Mouse (Mus musculus) midbrain, embryonic 16.5 days (tissue): Measurements from ENCODE around the gene Amz1. TPM values are rescaled to one million over a fixed set of nuclear protein-coding genes. Genes with fewer than 3 reads are reported as not detected.
A peak's percentile ranks its signal among the peaks of the same experiment; 100 is the strongest.

ENCODE experiments used
- ATAC-seq: fragments of 200-750 bp; cut with Nextera tagmentation; 2 replicates; pipeline ENCODE4 v1.8.0; 2017; ENCODE audit warnings: moderate TSS enrichment
- H3K27ac ChIP-seq: fragments of 300-500 bp; sonication (generic); 2 replicates; pipeline ENCODE4 v1.5.1; 2014; ENCODE audit warnings: mild to moderate bottlenecking, low read length, mixed read lengths
- H3K27me3 ChIP-seq: fragments of 300-500 bp; sonication (generic); 2 replicates; pipeline ENCODE4 v1.6.1; 2014; ENCODE audit warnings: low read depth, low read length, mixed read lengths; ENCODE audit not compliant: control insufficient read depth, insufficient read depth
- H3K36me3 ChIP-seq: fragments of 300-500 bp; sonication (generic); 2 replicates; pipeline ENCODE4 v1.6.1; 2014; ENCODE audit warnings: mild to moderate bottlenecking, low read length, moderate library complexity, mixed read lengths; ENCODE audit not compliant: control insufficient read depth, insufficient read depth
- H3K4me1 ChIP-seq: fragments of 300-500 bp; sonication (generic); 2 replicates; pipeline ENCODE4 v1.6.1; 2014; ENCODE audit warnings: mild to moderate bottlenecking, low read length, mixed read lengths; ENCODE audit not compliant: control insufficient read depth, insufficient read depth
- H3K4me2 ChIP-seq: fragments of 300-500 bp; sonication (generic); 2 replicates; pipeline ENCODE4 v1.6.1; 2014; ENCODE audit warnings: mild to moderate bottlenecking, low read length, mixed read lengths
- H3K4me3 ChIP-seq: fragments of 300-500 bp; sonication (generic); 2 replicates; pipeline ENCODE4 v1.5.1; 2014; ENCODE audit warnings: low read depth, mild to moderate bottlenecking, low read length, moderate library complexity, mixed read lengths
- H3K9ac ChIP-seq: fragments of 300-500 bp; sonication (generic); 2 replicates; pipeline ENCODE4 v1.6.1; 2014; ENCODE audit warnings: low read depth, low read length, mixed read lengths
- H3K9me3 ChIP-seq: fragments of 300-500 bp; sonication (generic); replicated peaks from 2 replicates; pipeline ENCODE4 v1.6.1; 2014; ENCODE audit warnings: mild to moderate bottlenecking, low read length, mixed read lengths; ENCODE audit not compliant: control insufficient read depth, poor library complexity, severe bottlenecking
- WGBS: fragments of 180-500 bp; shearing (Covaris S2); extraction: QIAGEN DNeasy Blood & Tissue Kit; methylation state at CpG from one replicate; pipeline ENCODE4 v1.1.7; 2014; 5-methylcytosine and 5-hydroxymethylcytosine counted together
- polyA plus RNA-seq: library from polyadenylated mRNA; unstranded; fragments of >200 nt; fragmentation: Nextera tagmentation; extraction: Ambion mirVana; gene quantifications from 2 replicates; pipeline ENCODE4 v1.2.1, GENCODE M21; 2015

The Amz1 gene
- polyA plus RNA-seq, 1 experiment from 2014 or later: 11.6 TPM

DNA sequence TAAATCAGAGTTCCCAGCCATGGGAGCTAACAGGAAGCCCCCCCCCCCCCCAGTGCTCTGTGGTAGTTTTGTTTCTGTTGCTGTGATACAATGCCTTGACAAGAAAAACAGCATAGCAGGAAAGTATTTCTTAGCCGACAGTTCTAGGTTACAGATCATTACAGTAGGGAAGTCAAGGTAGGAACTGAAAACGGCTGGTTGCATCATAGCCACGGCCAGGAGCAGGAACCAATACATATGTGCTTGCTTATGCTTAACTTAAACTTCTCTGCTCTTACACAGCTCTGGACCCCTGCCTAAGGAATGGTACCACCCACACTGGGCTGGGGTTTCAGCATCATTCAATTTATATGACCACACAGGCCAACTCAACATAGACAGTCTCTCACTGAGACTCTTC lies 9.4 kb downstream of the Amz1 start:
- Histone ChIP-seq H3K9me3 (no peaks in the 10 kb centered on the region), H3K9ac (no peak overlapping the region), H3K4me1 (no peaks in the 10 kb centered on the region; the same call in 1 of the 2 replicates), H3K27ac (no peak overlapping the region), H3K4me2 (no peak overlapping the region), H3K4me3 (no peak overlapping the region), H3K27me3 (peaks cover 20% of the 10 kb centered on the region), H3K36me3 (no peaks in the 10 kb centered on the region)
- 81% methylated on average over 3 of the region's 3 CpGs for WGBS
- ATAC-seq: no peak

DNA sequence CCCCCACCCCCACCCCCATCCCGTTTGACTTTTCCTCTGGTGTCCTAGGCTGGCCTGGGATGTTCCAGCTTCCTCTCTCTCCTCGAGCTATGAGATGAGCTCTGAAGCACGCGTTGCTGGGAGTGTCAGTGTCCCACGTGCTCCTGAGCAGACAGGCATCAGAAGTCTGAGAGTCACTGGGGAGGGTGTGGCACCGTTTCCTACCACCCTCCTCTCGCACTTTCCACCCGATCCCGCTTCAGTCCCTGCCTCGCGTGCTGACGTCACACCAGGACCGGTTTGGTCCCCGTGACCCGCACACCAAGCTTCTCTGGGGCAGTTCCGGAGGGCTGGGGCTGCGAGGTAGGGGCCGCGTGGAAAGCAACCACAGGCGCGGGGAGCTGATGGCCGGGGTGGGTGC lies 11.4 kb downstream of the Amz1 start:
- H3K9me3 ChIP-seq: no peaks in the 10 kb centered on the region
- peaks cover 20% of the 10 kb centered on the region for H3K27me3 ChIP-seq
- 1% methylated on average over 22 of the region's 22 CpGs for WGBS
- ATAC-seq: no peak
- H3K27ac ChIP-seq: no peak overlapping the region
- peak overlapping the region; percentile 66 for H3K4me2 ChIP-seq
- H3K9ac ChIP-seq: peak overlapping the region; percentile 57
- H3K4me1 ChIP-seq: no peaks in the 10 kb centered on the region; the same call in 1 of the 2 replicates
- peak overlapping the region; percentile 34 for H3K4me3 ChIP-seq
- H3K36me3 ChIP-seq: no peaks in the 10 kb centered on the region

DNA sequence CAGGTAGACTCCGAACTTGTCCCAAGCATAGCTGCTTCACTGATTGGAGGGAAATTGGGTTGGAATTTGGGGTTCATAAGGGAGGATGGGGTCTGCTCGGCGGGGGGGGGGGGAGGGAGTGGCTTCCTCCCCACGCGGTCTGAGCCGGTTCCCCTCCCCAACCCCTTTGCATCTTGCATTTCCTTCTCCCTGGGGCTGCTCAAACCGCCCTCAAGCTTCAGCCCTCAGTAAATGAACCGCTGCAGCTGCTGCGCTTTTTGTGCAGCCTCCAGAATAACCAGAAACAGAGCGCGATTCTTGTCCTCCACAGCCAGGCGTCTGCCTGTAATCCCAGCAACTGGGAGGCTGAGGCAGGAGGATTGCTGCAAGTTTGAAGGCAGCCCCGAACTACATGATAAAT lies 12.2 kb downstream of the Amz1 start:
- no peak for ATAC-seq
- H3K4me2 ChIP-seq: no peak overlapping the region
- no peaks in the 10 kb centered on the region; the same call in 1 of the 2 replicates for H3K4me1 ChIP-seq
- H3K27ac ChIP-seq: no peak overlapping the region
- H3K27me3 ChIP-seq: peaks cover 20% of the 10 kb centered on the region
- 25% methylated on average over 12 of the region's 13 CpGs for WGBS
- no peaks in the 10 kb centered on the region for H3K36me3 ChIP-seq
- no peaks in the 10 kb centered on the region for H3K9me3 ChIP-seq
- no peak overlapping the region for H3K4me3 ChIP-seq
- H3K9ac ChIP-seq: no peak overlapping the region

DNA sequence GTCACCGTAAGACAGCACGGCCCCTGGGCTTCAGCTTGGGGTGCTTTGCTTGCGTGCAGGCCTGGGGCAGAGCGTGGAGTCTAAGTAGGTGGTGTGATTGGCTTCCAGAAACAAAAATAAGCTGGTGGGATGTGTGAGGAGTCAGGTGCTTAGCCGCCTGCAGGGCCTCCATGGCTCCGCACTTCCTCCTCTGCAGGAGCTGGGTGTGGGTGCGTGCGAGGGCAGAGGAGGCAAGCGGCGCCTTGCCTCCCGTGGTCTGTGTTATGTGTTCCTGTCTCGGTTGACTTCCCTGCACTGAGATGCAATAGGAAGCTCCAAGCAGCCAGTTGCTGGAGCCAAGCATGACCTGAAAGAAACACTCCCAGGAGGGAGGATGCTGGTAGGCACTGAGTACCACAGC lies 15.9 kb downstream of the Amz1 start:
- no peaks in the 10 kb centered on the region; the same call in 1 of the 2 replicates for H3K4me1 ChIP-seq
- peaks cover 17% of the 10 kb centered on the region for H3K27me3 ChIP-seq
- H3K9ac ChIP-seq: no peak overlapping the region
- ATAC-seq: no peak
- H3K27ac ChIP-seq: no peak overlapping the region
- WGBS: 74% methylated on average over 12 of the region's 12 CpGs
- H3K36me3 ChIP-seq: no peaks in the 10 kb centered on the region
- no peaks in the 10 kb centered on the region for H3K9me3 ChIP-seq
- H3K4me3 ChIP-seq: no peak overlapping the region
- H3K4me2 ChIP-seq: no peak overlapping the region

DNA sequence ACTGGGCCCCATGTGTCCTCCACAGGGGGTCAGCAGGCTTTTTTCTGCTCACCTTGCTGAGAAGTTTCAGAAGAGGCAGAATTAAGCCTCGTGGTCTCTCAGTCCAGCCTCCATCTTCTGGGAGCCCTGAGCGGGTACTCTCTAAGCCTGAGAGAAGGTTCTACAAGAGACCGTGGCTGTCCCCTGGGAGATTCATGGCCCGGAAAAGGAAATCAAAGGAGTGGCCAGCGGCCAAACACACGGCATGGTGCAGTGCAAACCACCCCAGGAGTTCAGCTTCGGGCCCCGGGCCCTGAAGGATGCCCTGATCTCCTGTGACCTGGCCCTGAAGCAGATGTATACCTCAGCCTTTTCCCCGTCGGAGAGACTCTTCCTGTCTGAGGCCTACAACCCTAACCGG lies 17.1 kb downstream of the Amz1 start:
- Histone ChIP-seq H3K36me3 (no peaks in the 10 kb centered on the region), H3K27ac (no peak overlapping the region), H3K4me3 (no peak overlapping the region), H3K4me1 (no peaks in the 10 kb centered on the region), H3K9me3 (no peaks in the 10 kb centered on the region), H3K9ac (no peak overlapping the region), H3K27me3 (peaks cover 6% of the 10 kb centered on the region), H3K4me2 (no peak overlapping the region)
- 76% methylated on average over 11 of the region's 11 CpGs for WGBS
- no peak for ATAC-seq

DNA sequence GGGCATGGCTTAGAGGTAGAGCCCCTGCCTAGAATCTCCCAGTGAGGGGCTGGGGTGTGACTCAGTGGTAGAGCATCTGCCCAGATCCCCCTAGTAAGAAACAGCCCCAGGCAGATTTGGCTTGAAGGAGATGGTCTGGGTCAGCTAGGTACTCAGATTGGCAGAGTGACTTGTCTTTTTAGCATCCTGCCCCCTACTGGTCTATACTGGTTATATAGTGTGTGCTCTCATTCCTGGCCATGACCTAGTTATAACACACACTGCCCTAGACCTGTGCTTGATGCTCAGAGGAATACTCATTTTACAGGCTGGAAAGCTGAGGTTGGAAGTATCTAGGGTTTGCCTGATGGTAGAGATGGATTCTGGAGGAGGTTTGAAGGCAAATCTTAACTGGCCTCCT lies 17.9 kb downstream of the Amz1 start:
- no peaks in the 10 kb centered on the region for H3K9me3 ChIP-seq
- no peaks in the 10 kb centered on the region for H3K36me3 ChIP-seq
- H3K4me2 ChIP-seq: no peak overlapping the region
- H3K27ac ChIP-seq: no peak overlapping the region; the same call in 1 of the 2 replicates
- H3K27me3 ChIP-seq: peaks cover 3% of the 10 kb centered on the region; the same call in 1 of the 2 replicates
- H3K4me3 ChIP-seq: no peak overlapping the region
- H3K9ac ChIP-seq: no peak overlapping the region
- no peak for ATAC-seq
- H3K4me1 ChIP-seq: no peaks in the 10 kb centered on the region

DNA sequence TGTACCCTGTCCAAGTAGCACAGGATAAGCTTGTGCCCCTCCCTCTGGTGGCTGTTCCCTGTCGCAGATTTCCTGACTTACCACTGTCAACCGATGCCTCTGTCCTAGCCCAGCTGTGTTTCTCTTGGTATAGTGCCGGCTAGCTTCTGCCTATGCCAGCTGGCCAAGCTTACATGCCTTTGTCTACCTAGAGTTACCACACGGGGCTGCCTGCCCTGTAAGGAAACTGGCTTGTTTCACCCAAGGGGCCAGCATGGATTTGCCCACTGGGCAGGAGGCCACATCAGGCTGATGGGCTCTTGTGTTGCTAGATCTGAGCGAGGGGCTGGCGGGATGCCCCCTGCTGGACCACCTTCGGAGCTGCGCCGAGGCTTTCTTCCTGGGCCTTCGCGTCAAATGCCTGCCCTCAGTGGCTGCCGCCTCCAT lies 19.8 kb downstream of the Amz1 start:
- ATAC-seq: peak; percentile 54; the same call in 1 of the 2 replicates
- Histone ChIP-seq H3K4me3 (no peak overlapping the region), H3K36me3 (no peaks in the 10 kb centered on the region), H3K27me3 (no peaks in the 10 kb centered on the region), H3K4me1 (peaks cover 2% of the 10 kb centered on the region; the same call in 1 of the 2 replicates), H3K9me3 (no peaks in the 10 kb centered on the region), H3K4me2 (no peak overlapping the region), H3K9ac (no peak overlapping the region), H3K27ac (no peak overlapping the region)
- WGBS: 30% methylated on average over 12 of the region's 12 CpGs

DNA sequence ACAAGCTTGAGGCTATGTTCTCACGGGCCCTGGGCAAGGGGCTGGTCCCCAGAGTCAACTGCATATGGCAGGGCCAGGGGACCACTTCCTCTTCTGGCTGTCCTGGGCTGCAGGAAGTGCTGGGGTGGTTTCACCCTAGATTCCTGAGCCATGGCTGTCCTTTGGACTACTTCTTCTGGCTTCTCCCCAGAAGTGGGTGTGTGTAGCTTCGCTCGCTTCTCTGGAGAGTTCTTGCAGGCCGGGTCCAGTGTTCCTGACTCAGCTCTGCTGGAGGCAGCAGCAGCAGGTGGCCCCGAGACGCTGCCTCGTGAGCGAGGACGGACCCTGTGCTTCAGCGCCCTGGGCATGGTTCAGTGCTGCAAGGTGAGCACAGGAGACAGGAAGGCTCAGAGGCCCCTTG lies 24.5 kb downstream of the Amz1 start:
- no peak for ATAC-seq
- Histone ChIP-seq H3K9ac (no peak overlapping the region), H3K4me2 (no peak overlapping the region), H3K27ac (no peak overlapping the region), H3K4me3 (no peak overlapping the region), H3K36me3 (no peaks in the 10 kb centered on the region), H3K9me3 (no peaks in the 10 kb centered on the region), H3K27me3 (no peaks in the 10 kb centered on the region), H3K4me1 (peaks cover 9% of the 10 kb centered on the region; the same call in 1 of the 2 replicates)
- WGBS: 85% methylated on average over 10 of the region's 10 CpGs

DNA sequence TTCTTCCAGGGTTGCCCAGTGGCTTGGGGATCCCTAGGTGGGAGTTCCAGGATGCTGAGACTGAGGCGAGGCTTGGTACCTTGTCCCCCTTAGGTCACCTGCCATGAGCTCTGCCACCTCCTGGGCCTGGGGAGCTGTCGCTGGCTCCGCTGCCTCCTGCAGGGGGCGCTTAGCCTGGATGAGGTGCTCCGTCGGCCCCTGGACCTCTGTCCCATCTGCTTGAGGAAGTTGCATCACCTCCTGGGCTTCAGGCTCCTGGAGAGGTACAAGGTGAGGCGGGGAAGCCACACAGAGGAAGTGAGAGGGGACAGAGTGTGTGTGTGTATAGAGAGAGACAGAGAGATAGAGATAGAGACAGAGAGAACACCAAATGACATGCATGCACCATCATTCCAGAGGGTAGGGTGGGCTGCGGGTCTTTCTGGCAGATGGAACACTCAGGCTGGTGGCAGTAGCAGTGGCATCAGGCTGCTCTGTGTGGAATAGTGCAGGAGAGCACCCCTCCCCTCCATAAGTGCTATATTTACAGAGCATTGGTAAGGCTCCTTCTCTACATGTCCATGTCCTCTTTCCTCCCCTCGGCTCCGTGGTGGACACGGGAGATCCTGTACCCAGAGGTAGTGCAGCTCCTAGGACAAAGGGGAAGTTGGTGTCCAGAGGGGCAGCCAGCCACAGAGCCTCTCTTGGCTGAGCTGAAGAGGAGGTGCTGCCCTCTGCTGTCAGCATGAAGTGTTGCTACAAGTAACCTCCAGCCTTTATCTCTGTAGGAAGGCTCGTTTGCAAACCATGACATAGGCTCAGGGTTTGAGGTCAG lies 25.3 kb downstream of the Amz1 start:
- Histone ChIP-seq H3K4me2 (peak overlapping the region; percentile 47), H3K36me3 (no peaks in the 10 kb centered on the region)

More for the DNA sequence above, 25.3 kb downstream of the Amz1 start:
- 17% methylated on average over 12 of the region's 12 CpGs for WGBS
- Histone ChIP-seq H3K4me3 (peak overlapping the region; percentile 19; the same call in 1 of the 2 replicates), H3K9ac (peak overlapping the region; percentile 36; the same call in 1 of the 2 replicates), H3K27ac (no peak overlapping the region), H3K27me3 (no peaks in the 10 kb centered on the region), H3K9me3 (no peaks in the 10 kb centered on the region), H3K4me1 (peaks cover 9% of the 10 kb centered on the region; the same call in 1 of the 2 replicates)
- ATAC-seq: peak; percentile 72
